Mouse (Mus musculus) cerebellum, postnatal 10 days (tissue): ENCODE results near the gene Lzts2.

Experiments
- DNase-seq, 2 experiments: peaks; one replicate each; pipeline ENCODE4 v3.0.0; 2021; ENCODE audit warnings: mixed read lengths in 2 of 2

The Lzts2 gene

GRCm38 (mm10) chr19:45003740-45004516 is 10.3 kb upstream of the Lzts2 start:
- no peak for DNase-seq

GRCm38 (mm10) chr19:45005444-45005843 is 8.8 kb upstream of the Lzts2 start, which contains the start of gene Twnk:
Twnk (plus strand) TSS chr19:45005663.
- peak; percentile 58 to 59 for DNase-seq

GRCm38 (mm10) chr19:45005957-45006712 is 8.1 kb upstream of the Lzts2 start, which contains the start of gene Mrpl43:
Mrpl43 (minus strand) TSS chr19:45006442.
- DNase-seq = peak; percentile 98 to 100

- DNase-seq = peak; percentile 42 to 56
These were observed 7.2 kb upstream of the Lzts2 start for GRCm38 (mm10) chr19:45007021-45007420.

- peak; percentile 46 for DNase-seq
These were observed 6.6 kb upstream of the Lzts2 start for GRCm38 (mm10) chr19:45007425-45008191.

- DNase-seq = no peak
These were observed 3.6 kb upstream of the Lzts2 start for GRCm38 (mm10) chr19:45010646-45011045.

GRCm38 (mm10) chr19:45012219-45012618 is 2.0 kb upstream of the Lzts2 start:
- DNase-seq = peak; percentile 52 to 55

- peak in 1 of 2 experiments; percentile 56 for DNase-seq
These were observed 1.6 kb upstream of the Lzts2 start for GRCm38 (mm10) chr19:45012636-45013035.

GRCm38 (mm10) chr19:45013581-45014225 is 511 bp upstream of the Lzts2 start:
- DNase-seq = no peak

- peak; percentile 71 to 73 for DNase-seq
These were observed 778 bp downstream of the Lzts2 start for GRCm38 (mm10) chr19:45014981-45015402.

GRCm38 (mm10) chr19:45015518-45016281 is 1.5 kb downstream of the Lzts2 start:
- peak; percentile 67 to 72 for DNase-seq

- peak; percentile 96 for DNase-seq
These were observed 2.4 kb downstream of the Lzts2 start for GRCm38 (mm10) chr19:45016341-45017215.

- DNase-seq = peak; percentile 93
These were observed 3.1 kb downstream of the Lzts2 start for GRCm38 (mm10) chr19:45017216-45017771.

GRCm38 (mm10) chr19:45017909-45018308 is 3.7 kb downstream of the Lzts2 start:
- peak; percentile 93 to 96 for DNase-seq

GRCm38 (mm10) chr19:45018351-45018831 is 4.2 kb downstream of the Lzts2 start:
- peak; percentile 61 to 68 for DNase-seq

GRCm38 (mm10) chr19:45020348-45020747 is 6.1 kb downstream of the Lzts2 start:
- no peak for DNase-seq

- DNase-seq = no peak
These were observed 7.1 kb downstream of the Lzts2 start for GRCm38 (mm10) chr19:45021362-45021761.

GRCm38 (mm10) chr19:45023993-45024392 is 9.8 kb downstream of the Lzts2 start:
- no peak for DNase-seq

GRCm38 (mm10) chr19:45024775-45025174 is 10.6 kb downstream of the Lzts2 start:
- no peak for DNase-seq
